Mouse (Mus musculus) cerebellum, adult 2 months (tissue): ENCODE results near the gene Hinfp.
A peak's percentile ranks its signal among the peaks of the same experiment; 100 is the strongest.

Experiments
- CTCF ChIP-seq: fragments of 200-500 bp; IDR thresholded peaks from 2 replicates; pipeline ENCODE4 v1.5.1; 2011; ENCODE audit warnings: low read depth, mild to moderate bottlenecking, control low read depth, low read length, moderate library complexity, borderline replicate concordance; ENCODE audit not compliant: insufficient read depth
- POLR2A ChIP-seq: fragments of 200-500 bp; IDR thresholded peaks from 2 replicates; pipeline ENCODE4 v1.6.1; 2011; ENCODE audit warnings: low read length, control low read depth, borderline replicate concordance; ENCODE audit not compliant: insufficient read depth

DNA sequence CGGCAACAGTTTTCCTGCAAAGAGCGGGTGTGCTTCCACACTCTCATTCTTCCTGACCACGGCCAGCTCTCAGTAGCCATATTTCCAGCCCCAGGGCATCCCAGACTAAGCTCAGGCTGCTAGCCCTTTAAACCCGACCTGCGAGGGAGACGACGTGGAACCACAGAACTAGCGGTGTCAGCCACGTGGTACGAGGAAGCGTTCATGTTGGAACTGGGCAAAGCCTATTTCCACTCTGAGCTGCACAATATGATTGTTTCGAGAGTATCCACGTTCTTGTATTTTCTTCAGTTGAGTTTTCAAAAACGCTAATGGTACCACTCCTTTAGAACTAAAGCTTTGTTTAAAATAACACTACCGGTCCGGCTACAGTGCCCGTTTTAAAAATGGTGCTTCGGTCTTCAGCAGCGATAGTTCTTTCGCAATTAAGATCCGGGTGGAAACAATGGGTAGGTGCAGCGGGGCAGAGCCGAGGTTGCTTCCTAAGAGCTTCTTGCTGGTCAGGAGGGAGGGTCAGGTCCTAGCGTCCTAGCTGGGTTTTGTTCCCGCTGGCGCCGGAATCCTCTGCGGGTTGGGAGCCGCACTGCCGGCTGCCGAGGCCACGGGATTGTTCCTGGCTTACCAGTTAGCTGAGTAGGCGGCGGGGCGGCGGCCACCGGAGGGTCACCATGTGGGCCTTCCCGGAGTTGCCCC, 21.0 kb upstream of the Hinfp start:
- TF ChIP-seq CTCF (no peak), POLR2A (peak; percentile 65; the same call in 1 of the 2 replicates)
